Mouse (Mus musculus) gastrocnemius, postnatal 25 days (tissue): ENCODE measurements around the gene Sardh. TPM values are rescaled to one million over a fixed set of nuclear protein-coding genes. Genes with fewer than 3 reads are reported as not detected.

ENCODE experiments used
- DNase-seq: peaks from one replicate; pipeline ENCODE4 v3.0.0; 2022
- total RNA-seq, 2 experiments: library from RNA; stranded (reverse); gene quantifications; 1 replicate in 1 of 2; 2 replicates in 1 of 2; pipeline ENCODE4 v1.2.3; 2021

Sardh gene
- total RNA-seq, 2 experiments from 2014 or later, result 2.4 to 2.5 TPM

- no peak for DNase-seq
Observed at GRCm38 (mm10) chr2:27166999-27167398, 81.1 kb downstream of the Sardh start.

- DNase-seq, result no peak
Observed at GRCm38 (mm10) chr2:27166074-27166473, 82.1 kb downstream of the Sardh start.

- no peak for DNase-seq
Observed at GRCm38 (mm10) chr2:27164796-27165590, 83.1 kb downstream of the Sardh start, which contains the start of gene Dbh. Gene Dbh (plus strand): TSS chr2:27165233.

- no peak for DNase-seq
Observed at GRCm38 (mm10) chr2:27163851-27164250, 84.3 kb downstream of the Sardh start.

DNA sequence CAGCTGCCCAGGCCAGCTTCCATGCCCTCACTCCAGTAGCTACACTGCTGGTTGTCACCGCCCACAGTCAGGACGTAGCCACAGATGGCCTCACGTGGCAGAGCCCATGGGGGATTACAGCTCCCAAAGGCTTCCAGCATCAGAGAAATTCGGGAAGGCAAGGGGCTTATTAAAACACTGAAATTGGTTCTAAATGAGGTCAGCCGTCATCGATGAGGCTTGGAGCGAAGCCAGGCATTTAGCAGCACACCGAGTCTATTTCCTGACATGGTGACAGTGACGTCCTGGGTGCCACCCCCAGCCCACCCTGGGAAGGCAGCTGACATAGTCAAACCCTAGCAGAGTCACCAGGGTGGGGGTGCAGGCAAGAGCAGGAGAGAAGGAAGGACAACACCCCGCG is 85.5 kb downstream of the Sardh start:
- DNase-seq, result no peak

DNA sequence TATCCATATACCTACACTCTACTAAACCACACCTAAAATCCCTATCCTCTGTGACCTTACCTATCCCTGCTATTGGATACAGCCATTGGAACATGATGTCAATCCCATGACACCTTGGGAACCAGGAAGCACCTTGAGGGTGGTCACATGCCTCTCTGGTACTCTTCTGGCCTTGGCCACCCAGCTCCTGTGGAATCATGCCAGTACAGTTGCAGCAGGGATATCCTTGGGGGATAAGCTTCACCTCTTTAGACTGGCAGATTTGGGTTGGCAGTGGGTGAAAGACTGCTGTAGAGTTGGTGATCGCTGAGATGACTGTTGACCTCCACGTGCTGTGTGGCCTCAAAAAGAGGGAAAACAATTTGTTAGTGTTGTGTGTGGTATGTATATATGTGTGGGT is 86.6 kb downstream of the Sardh start:
- no peak for DNase-seq

GRCm38 (mm10) chr2:27156596-27156995 is 91.5 kb downstream of the Sardh start:
- DNase-seq, result no peak

DNA sequence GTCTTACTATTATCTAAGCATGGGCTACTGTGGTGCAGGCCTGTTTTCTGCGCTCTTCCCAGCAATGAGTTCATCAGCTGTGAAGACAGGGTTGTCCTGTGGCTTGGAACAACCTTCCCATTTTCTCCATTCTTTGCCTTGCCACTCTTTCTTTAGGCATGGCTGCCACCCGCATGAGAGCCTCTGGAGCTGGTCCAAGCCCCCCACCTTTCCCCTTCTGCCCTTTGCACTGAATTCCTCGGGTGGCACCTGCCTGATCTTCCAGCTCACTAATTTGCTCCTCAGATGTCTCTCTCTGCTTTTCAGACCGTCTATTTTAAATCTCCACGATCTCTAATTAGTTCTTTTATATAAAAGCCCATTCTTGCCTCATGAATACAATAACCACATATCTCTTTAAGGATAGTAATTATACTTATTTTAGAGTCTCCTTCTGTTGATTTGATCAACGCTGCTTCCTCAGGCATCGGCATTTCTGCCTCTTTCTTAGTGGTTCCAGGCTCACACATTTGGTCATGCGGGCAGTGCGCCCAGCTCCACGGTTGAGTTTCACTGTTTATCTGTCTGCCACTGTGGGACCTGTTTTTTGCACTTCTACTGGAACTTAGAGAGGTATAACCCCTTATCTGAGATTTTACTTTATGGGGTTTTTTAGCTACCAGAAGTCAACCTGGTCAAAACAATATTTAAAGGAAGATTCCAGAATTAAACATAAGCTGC is 93.5 kb downstream of the Sardh start:
- DNase-seq, result no peak

DNA sequence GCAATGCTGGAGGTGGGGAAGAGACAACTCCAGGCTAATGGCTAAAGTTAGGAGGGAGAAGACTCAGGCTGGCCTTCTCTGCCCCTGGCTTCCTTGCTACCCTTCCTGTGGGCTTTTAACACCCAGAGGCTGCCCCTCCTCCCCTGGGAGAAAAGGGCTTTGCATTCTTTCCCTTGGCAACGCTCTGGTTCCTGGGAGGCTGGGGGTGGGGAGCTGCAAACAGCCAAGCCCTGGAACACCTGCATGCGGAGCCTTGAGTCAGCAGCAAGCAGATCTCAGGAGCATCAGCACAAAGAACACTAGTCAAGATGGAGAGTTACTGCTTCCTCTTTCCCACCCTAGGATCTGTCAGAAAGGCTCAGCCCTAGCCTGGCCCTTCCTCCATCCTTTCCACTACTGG is 98.7 kb downstream of the Sardh start:
- DNase-seq, result no peak

- no peak for DNase-seq
Observed at GRCm38 (mm10) chr2:27146840-27147239, 101.3 kb downstream of the Sardh start.

DNA sequence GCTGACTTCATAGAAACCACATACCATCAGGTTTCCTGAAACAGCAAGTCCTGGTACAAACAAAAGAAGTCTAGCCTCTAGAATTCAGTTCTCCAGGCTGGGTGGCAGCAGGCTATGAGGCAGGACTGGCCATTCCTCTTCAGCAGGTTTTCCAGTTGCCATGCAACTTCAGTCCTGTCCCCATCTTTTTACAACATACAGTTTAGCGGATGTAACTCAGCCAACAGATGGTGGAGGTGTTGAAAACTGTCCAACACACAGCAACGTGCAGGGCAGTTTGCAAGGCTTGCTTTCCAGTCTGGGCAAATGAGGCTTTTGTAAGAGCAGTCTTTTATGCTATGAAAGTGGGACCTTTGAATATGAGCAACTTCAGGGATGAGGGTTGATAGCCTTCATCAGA is 103.2 kb downstream of the Sardh start:
- no peak for DNase-seq

GRCm38 (mm10) chr2:27141950-27142693 is 106.0 kb downstream of the Sardh start, which contains the start of gene Fam163b:
Gene Fam163b (minus strand): TSS chr2:27142491.
- DNase-seq, result no peak

Other genes with a start within 250 kb of the Sardh start
- gene Cacfd1, start 238.4 kb downstream of the Sardh start, total RNA-seq, result 10 to 100 TPM; 27.9 to 30.2 TPM
- gene Slc2a6, start 220.3 kb downstream of the Sardh start, total RNA-seq, result under 1 TPM; 0.10 to 0.16 TPM
- 10 to 100 TPM in 1 of 2 experiments, 1 to 10 TPM in 1; 4.8 to 14.4 TPM for gene Mymk, start 176.2 kb downstream of the Sardh start, total RNA-seq
- 1 to 10 TPM; 8.2 to 8.7 TPM for gene Adamtsl2, start 169.0 kb downstream of the Sardh start, total RNA-seq
- gene Fam163b, start 105.8 kb downstream of the Sardh start, total RNA-seq, result not detected
- not detected for gene Dbh, start 83.1 kb downstream of the Sardh start, total RNA-seq
- 1 to 10 TPM; 2.4 to 4.4 TPM for gene Vav2, start 178.7 kb upstream of the Sardh start, total RNA-seq
- 1 to 10 TPM in 1 of 2 experiments, under 1 TPM in 1; 0.74 to 1.3 TPM for gene Brd3os, start 194.0 kb upstream of the Sardh start, total RNA-seq